Mouse (Mus musculus) gastrocnemius, postnatal 25 days (tissue): Measurements from ENCODE around the gene Palm. TPM values are rescaled to one million over a fixed set of nuclear protein-coding genes. Genes with fewer than 3 reads are reported as not detected.

Experiments
- DNase-seq: peaks from one replicate; pipeline ENCODE4 v3.0.0; 2022
- microRNA-seq, 2 experiments: library from miRNA; unstranded; fragments of <30 nt; microRNA quantifications; one replicate each; pipeline ENCODE4 v1.2.0; 2021; ENCODE audit warnings: borderline replicate concordance in 2 of 2
- total RNA-seq, 2 experiments: library from RNA; stranded (reverse); gene quantifications; 1 replicate in 1 of 2; 2 replicates in 1 of 2; pipeline ENCODE4 v1.2.3; 2021

Gene Palm
- total RNA-seq, 2 experiments from 2014 or later: 23.6 to 24.8 TPM

DNA sequence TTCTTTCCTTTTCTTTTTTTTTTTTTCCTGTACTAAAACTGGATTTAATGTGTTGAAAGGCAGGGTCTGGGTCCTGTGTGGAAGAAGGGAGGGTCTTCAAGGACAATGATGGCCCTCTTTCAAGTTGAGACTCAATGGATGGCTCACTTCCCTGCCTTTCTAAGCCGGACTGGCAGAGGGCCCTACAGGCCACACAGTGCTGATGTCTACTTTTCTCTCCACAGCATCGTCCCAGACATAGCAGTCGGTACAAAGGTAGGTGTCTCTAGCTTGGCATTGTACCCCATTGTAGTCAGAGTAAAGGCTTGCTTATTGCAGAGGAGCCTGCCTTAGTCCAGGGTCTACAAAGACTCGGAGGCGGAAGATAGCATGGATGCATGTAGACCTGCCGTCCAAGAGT is 62.9 kb downstream of the Palm start:
- no peak for DNase-seq

DNA sequence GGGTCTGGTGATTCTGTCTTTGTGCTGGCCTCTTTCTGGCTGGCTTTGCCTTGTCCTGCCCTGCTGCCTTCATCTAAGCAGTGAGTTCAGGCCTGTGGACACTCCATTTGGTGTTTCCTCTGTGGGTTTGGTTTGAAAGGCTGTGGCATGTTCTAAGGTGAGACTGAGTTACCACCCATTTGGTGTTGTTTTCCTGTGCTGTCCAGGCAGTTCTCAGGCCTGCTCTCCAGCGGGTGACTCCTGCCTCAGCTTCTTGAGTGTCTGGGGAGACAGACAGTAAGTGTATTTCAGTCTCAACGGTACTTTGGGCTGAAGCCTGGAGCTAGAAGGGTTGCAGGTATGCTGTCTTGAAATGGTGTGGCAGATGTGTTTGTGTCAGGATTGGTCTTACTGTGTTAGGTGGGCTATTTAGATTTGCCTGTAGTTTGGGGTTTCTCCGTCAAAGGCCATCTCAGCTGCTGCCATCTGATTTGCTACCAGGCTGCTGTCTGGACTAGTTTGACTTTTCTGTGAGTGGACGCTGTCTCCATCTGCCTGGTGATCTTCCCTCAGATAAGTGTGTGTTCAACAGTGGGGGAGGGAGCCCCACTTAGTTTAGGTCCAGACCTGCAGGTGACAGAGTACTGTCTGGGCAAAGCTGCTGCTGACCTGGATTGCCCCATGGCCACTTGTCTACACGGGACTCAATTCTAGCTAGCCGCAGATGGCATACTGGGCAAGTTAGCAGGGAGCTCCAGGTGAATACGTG is 63.5 kb downstream of the Palm start:
- no peak for DNase-seq

- DNase-seq: peak; percentile 66
Observed at GRCm38 (mm10) chr10:79857452-79857811, 64.1 kb downstream of the Palm start.

- no peak for DNase-seq
Observed at GRCm38 (mm10) chr10:79857894-79858293, 64.5 kb downstream of the Palm start.

GRCm38 (mm10) chr10:79858416-79859074 is 65.2 kb downstream of the Palm start:
- DNase-seq: peak; percentile 48

GRCm38 (mm10) chr10:79859116-79859515 is 65.7 kb downstream of the Palm start:
- DNase-seq: peak; percentile 42

GRCm38 (mm10) chr10:79860079-79860911 is 66.9 kb downstream of the Palm start:
- DNase-seq: no peak

DNA sequence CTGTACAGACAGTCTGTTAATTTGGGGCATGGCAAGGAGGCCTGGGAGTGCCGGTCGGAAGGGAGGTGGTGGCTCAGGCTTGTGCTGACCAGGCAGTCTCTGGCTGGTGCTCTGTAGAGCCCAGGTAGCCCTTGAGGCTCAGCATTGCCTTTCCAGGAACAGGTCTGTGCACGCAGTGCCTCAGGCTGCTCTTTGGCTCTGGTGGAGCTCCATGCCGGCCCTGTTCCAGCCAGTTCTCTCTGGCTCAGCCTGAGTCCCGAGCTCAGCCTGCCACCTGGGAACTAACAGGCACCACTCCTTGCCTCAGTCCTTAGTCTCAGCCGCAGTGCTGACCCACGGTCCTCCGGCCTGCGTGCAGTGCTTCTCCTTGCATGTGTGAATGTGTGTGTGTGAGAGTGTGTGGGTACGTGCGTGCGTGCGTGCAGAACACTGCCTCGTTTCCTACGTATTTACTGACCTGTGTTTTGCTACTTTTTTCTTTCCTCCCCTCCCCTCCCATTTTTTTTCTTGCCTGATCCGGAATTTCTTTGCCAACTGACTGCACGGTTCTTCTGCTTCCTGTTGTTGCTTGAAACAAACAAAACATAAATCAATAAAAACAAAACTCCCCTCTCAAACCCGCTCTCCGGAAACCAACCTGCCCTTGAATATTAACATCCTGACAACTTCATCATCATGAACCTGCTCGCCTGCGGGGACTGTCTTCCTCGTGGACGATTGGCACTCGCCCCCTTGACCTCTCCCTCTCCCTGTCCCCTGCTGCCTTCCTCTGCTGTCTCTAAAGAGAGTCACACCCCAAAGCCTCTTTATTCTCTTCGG is 68.1 kb downstream of the Palm start:
- no peak for DNase-seq

DNA sequence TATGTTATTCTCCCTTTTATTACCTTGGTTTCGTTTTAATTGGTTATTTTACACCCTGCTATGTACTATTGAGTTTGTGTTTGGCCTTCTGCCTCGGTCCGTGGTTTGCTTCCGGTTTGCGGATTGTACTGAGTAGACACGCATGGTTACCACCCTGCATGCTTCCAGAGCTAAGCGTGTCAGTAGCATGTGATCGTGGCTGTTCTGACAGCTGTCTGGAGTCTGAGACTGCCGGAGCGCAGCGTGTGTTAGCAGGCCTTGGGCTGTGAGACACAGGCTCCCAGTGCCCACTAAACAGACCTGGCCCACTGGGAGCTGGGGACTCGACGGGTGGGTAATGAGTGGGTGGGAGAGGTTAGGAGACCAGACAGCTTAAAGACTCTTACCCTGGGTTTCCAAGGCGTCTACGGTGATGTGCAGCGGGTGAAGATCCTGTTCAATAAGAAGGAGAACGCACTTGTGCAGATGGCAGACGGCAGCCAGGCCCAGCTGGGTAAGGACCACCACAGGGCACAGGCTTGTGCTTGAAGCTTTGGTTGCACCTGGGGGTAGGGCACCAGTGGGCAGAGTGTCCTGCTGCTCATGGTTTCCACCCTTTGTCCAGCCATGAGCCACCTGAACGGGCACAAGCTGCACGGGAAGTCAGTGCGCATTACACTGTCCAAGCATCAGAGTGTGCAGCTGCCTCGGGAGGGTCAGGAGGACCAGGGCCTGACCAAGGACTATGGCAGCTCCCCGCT is 68.8 kb downstream of the Palm start:
- no peak for DNase-seq

GRCm38 (mm10) chr10:79862925-79863324 is 69.6 kb downstream of the Palm start:
- no peak for DNase-seq

GRCm38 (mm10) chr10:79864351-79865188 is 71.2 kb downstream of the Palm start:
- DNase-seq: no peak

- DNase-seq: no peak
Observed at GRCm38 (mm10) chr10:79865189-79865601, 71.8 kb downstream of the Palm start.

- no peak for DNase-seq
Observed at GRCm38 (mm10) chr10:79865801-79866295, 72.5 kb downstream of the Palm start.

DNA sequence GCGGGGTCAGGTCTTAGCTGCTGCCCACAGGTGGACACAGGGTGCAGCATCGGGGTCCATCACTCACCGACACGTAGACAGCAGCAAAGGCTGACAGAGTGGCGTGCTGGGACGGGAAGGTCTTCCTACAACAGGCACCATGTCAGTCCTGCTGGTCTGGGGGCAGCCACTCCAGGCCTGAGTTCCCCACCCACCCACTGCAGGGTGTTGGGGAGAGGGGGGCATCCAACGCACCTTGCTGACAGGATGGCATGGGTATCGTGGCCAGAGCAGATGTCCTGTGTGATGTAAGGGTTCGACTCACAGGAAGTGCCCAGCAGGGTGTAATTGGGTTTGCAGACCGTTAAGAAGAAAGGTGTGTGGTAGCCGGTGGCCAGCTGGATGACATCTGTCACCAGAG is 73.2 kb downstream of the Palm start:
- DNase-seq: no peak

Small RNA genes lying within 50 kb of the gene (microRNA-seq; reads per million reads assigned to microRNA genes)
- gene Mir6910: 0 reads per million in 2 experiments

Other genes starting within 250 kb of the Palm start
- 10 to 100 TPM; 12.6 to 14.8 TPM for gene Mier2, start 238.4 kb upstream of the Palm start, total RNA-seq
- not detected for gene Theg, start 206.2 kb upstream of the Palm start, total RNA-seq
- not detected for gene C2cd4c, start 179.5 kb upstream of the Palm start, total RNA-seq
- gene Shc2, start 155.7 kb upstream of the Palm start, total RNA-seq: 1 to 10 TPM; 2.1 to 2.3 TPM
- gene Odf3l2, start 147.8 kb upstream of the Palm start, total RNA-seq: 10 to 100 TPM; 14.8 to 17.1 TPM
- not detected for gene Madcam1, start 129.0 kb upstream of the Palm start, total RNA-seq
- 10 to 100 TPM; 19.1 to 19.6 TPM for gene Tpgs1, start 124.2 kb upstream of the Palm start, total RNA-seq
- gene Cdc34, start 111.4 kb upstream of the Palm start, total RNA-seq: 100 to 1,000 TPM; 329 to 332 TPM
- gene Gzmm, start 104.6 kb upstream of the Palm start, total RNA-seq: 1 to 10 TPM; 4.0 to 4.4 TPM
- 100 to 1,000 TPM; 513 to 650 TPM for gene Bsg, start 89.1 kb upstream of the Palm start, total RNA-seq
- under 1 TPM; 0.67 TPM for gene Hcn2, start 76.9 kb upstream of the Palm start, total RNA-seq
- 10 to 100 TPM; 26.7 to 27.2 TPM for gene Polrmt, start 47.0 kb upstream of the Palm start, total RNA-seq
- not detected for gene Fgf22, start 38.5 kb upstream of the Palm start, total RNA-seq
- 10 to 100 TPM; 27.4 to 33.4 TPM for gene Rnf126, start 26.6 kb upstream of the Palm start, total RNA-seq
- gene Fstl3, start 16.3 kb upstream of the Palm start, total RNA-seq: 1 to 10 TPM; 2.0 to 2.1 TPM
- gene Prss57, start 2.6 kb upstream of the Palm start, total RNA-seq: not detected
- gene Misp, start 27.4 kb downstream of the Palm start, total RNA-seq: under 1 TPM in 1 of 2 experiments, not detected in 1; 0.40 TPM
- gene Ptbp1, start 60.9 kb downstream of the Palm start, total RNA-seq: 10 to 100 TPM; 26.8 to 27.1 TPM
- under 1 TPM in 1 of 2 experiments, not detected in 1; 0.35 TPM for gene Prtn3, start 80.9 kb downstream of the Palm start, total RNA-seq
- under 1 TPM; 0.13 to 0.27 TPM for gene Plppr3, start 81.1 kb downstream of the Palm start, total RNA-seq
- not detected for gene Elane, start 92.7 kb downstream of the Palm start, total RNA-seq
- 100 to 1,000 TPM in 1 of 2 experiments, 10 to 100 TPM in 1; 12.5 to 381 TPM for gene Cfd, start 97.3 kb downstream of the Palm start, total RNA-seq
- 10 to 100 TPM; 29.2 to 34.4 TPM for gene Med16, start 115.4 kb downstream of the Palm start, total RNA-seq
- gene Gm26602, start 117.3 kb downstream of the Palm start, total RNA-seq: not detected
- under 1 TPM; 0.18 to 0.29 TPM for gene Kiss1r, start 123.4 kb downstream of the Palm start, total RNA-seq
- 100 to 1,000 TPM; 103 to 113 TPM for gene R3hdm4, start 127.6 kb downstream of the Palm start, total RNA-seq
- 1 to 10 TPM; 2.4 to 2.8 TPM for gene Arid3a, start 133.5 kb downstream of the Palm start, total RNA-seq
- 10 to 100 TPM; 16.4 to 18.0 TPM for gene Wdr18, start 166.6 kb downstream of the Palm start, total RNA-seq
- gene Grin3b, start 177.1 kb downstream of the Palm start, total RNA-seq: not detected
- 10 to 100 TPM; 70.1 to 80.6 TPM for gene Tmem259, start 190.8 kb downstream of the Palm start, total RNA-seq
- gene Cnn2, start 195.0 kb downstream of the Palm start, total RNA-seq: 1 to 10 TPM; 8.5 to 9.4 TPM
- 1 to 10 TPM; 4.9 to 5.7 TPM for gene Abca7, start 202.9 kb downstream of the Palm start, total RNA-seq
- 1 to 10 TPM; 1.0 to 2.1 TPM for gene Arhgap45, start 223.1 kb downstream of the Palm start, total RNA-seq
- gene Polr2e, start 246.2 kb downstream of the Palm start, total RNA-seq: 10 to 100 TPM; 43.2 to 45.5 TPM